Mouse (Mus musculus) large intestine, adult 2 months (tissue): Measurements from ENCODE around the gene Olfr979. TPM values are rescaled to one million over a fixed set of nuclear protein-coding genes. Genes with fewer than 3 reads are reported as not detected.
"Not testable (repeated sequence)": the region's sequence is repeated elsewhere in the genome, so short reads cannot be mapped to it uniquely, and the experiment has no call there.

Experiments used
- DNase-seq: peaks from one replicate; pipeline ENCODE4 v3.0.0-alpha.2; 2012; ENCODE audit warnings: low read depth, low spot score
- WGBS: fragments of 180-500 bp; shearing (Covaris S2); methylation state at CpG from one replicate; pipeline ENCODE4 v1.1.7; 2018; 5-methylcytosine and 5-hydroxymethylcytosine counted together
- polyA plus RNA-seq: library from polyadenylated mRNA; depleted of rRNA; stranded (reverse); fragments of >200 nt; gene quantifications from 2 replicates; pipeline ENCODE4 v1.2.3, GENCODE M21; 2012; rRNA removed

Gene Olfr979
- polyA plus RNA-seq: not detected in 2 replicates

GRCm38 (mm10) chr9:40003365-40003764 lies at the start of gene Olfr979:
TSS of gene Olfr979 (minus strand) at chr9:40003465.
- DNase-seq: no peak

GRCm38 (mm10) chr9:40050138-40050537 lies 46.9 kb upstream of the Olfr979 start:
- WGBS: 93% methylated on average over 19 of the region's 19 CpGs
- DNase-seq: no peak

More at GRCm38 (mm10) chr9:40003365-40003764, at the start of gene Olfr979:
- WGBS: 98% methylated on average over 1 of the region's 1 CpGs

- WGBS: 48% methylated on average over 2 of the region's 2 CpGs
- no peak for DNase-seq
These were observed 17.9 kb upstream of the Olfr979 start, which contains the start of gene Olfr981 for GRCm38 (mm10) chr9:40021164-40021563. TSS of gene Olfr981 (plus strand) at chr9:40021464.

- DNase-seq: no peak
- WGBS: 88% methylated on average over 1 of the region's 1 CpGs
These were observed 6.2 kb upstream of the Olfr979 start, which contains the start of gene Olfr980 for GRCm38 (mm10) chr9:40009482-40009881. TSS of gene Olfr980 (minus strand) at chr9:40009582.

GRCm38 (mm10) chr9:39991813-39992212 lies 11.5 kb downstream of the Olfr979 start, which contains the start of gene Olfr978:
TSS of gene Olfr978 (plus strand) at chr9:39992113.
- WGBS: 83% methylated on average over 2 of the region's 2 CpGs

GRCm38 (mm10) chr9:39976581-39977145 lies 26.6 kb downstream of the Olfr979 start:
- WGBS: 66% methylated on average over 1 of the region's 1 CpGs
- not testable (repeated sequence) for DNase-seq

More at GRCm38 (mm10) chr9:39991813-39992212, 11.5 kb downstream of the Olfr979 start, which contains the start of gene Olfr978:
- DNase-seq: no peak

- not testable (repeated sequence) for DNase-seq
- WGBS: 77% methylated on average over 8 of the region's 9 CpGs
These were observed 42.2 kb downstream of the Olfr979 start, which contains the start of gene Olfr976 for GRCm38 (mm10) chr9:39961033-39961432. TSS of gene Olfr976 (minus strand) at chr9:39961133.

GRCm38 (mm10) chr9:39951946-39952345 lies 51.3 kb downstream of the Olfr979 start, which contains the start of gene Olfr975:
TSS of gene Olfr975 (minus strand) at chr9:39952046.
- WGBS: 59% methylated on average over 1 of the region's 1 CpGs
- DNase-seq: no peak

Other genes with a start within 250 kb of the Olfr979 start
- not detected in 2 replicates for gene Olfr968, start 220.2 kb downstream of the Olfr979 start, polyA plus RNA-seq
- gene Olfr969, start 212.5 kb downstream of the Olfr979 start, polyA plus RNA-seq: not detected in 2 replicates
- gene Olfr970, start 194.6 kb downstream of the Olfr979 start, polyA plus RNA-seq: not detected in 2 replicates
- gene Olfr971, start 166.6 kb downstream of the Olfr979 start, polyA plus RNA-seq: not detected in 2 replicates
- gene Olfr972, start 137.0 kb downstream of the Olfr979 start, polyA plus RNA-seq: not detected in 2 replicates
- gene Olfr229, start 96.1 kb downstream of the Olfr979 start, polyA plus RNA-seq: not detected in 2 replicates
- gene Olfr974, start 66.0 kb downstream of the Olfr979 start, polyA plus RNA-seq: not detected in 2 replicates
- not detected in 2 replicates for gene Olfr975, start 51.4 kb downstream of the Olfr979 start, polyA plus RNA-seq
- gene Olfr976, start 42.3 kb downstream of the Olfr979 start, polyA plus RNA-seq: not detected in 2 replicates
- gene Olfr978, start 11.4 kb downstream of the Olfr979 start, polyA plus RNA-seq: not detected in 2 replicates
- gene Olfr980, start 6.1 kb upstream of the Olfr979 start, polyA plus RNA-seq: not detected in 2 replicates
- gene Olfr981, start 18.0 kb upstream of the Olfr979 start, polyA plus RNA-seq: not detected in 2 replicates
- not detected in 2 replicates for gene Olfr982, start 70.4 kb upstream of the Olfr979 start, polyA plus RNA-seq
- not detected in 2 replicates for gene Olfr983, start 90.1 kb upstream of the Olfr979 start, polyA plus RNA-seq
- gene Olfr984, start 110.7 kb upstream of the Olfr979 start, polyA plus RNA-seq: not detected in 2 replicates
- not detected in 2 replicates for gene Olfr985, start 126.7 kb upstream of the Olfr979 start, polyA plus RNA-seq
- not detected in 2 replicates for gene Tmem225, start 144.7 kb upstream of the Olfr979 start, polyA plus RNA-seq
- not detected in 2 replicates for gene Olfr986, start 177.5 kb upstream of the Olfr979 start, polyA plus RNA-seq
- 0.42 and 0.63 TPM in 2 replicates for gene Zfp202, start 188.9 kb upstream of the Olfr979 start, polyA plus RNA-seq